Mouse (Mus musculus) heart, postnatal 0 days (tissue): ENCODE results near the gene Sh3glb1.

ENCODE experiments used
- CTCF ChIP-seq: IDR thresholded peaks from 2 replicates; pipeline ENCODE4 v1.5.1; 2016; ENCODE audit warnings: antibody characterized with exemption, control low read depth, low read depth
- EP300 ChIP-seq: IDR thresholded peaks from 2 replicates; pipeline ENCODE4 v1.6.1; 2016; ENCODE audit warnings: antibody characterized with exemption, low read depth

DNA sequence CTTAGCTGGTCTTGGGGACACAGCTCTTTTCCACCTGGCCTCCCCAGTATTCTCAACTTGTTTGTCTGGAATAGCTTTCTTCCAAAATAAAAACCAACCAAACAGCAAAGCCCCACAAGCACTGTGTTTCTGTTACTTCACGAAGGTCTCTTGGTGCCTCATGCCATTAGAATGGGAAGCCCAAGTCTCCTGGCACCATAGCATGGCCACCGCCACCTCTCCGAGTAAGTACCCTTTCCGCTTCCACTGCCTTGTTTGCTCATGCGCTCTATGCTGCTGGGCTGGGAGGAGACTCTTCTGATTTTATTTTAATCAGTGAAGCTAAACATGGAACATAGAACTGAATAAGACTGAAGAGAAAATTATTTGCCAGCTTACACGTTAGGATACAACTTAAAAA, 2.3 kb downstream of the Sh3glb1 start:
- TF ChIP-seq CTCF (no peak), EP300 (no peak)
